Mouse (Mus musculus) myocyte (in vitro differentiated cells): ENCODE results near the gene Ptpn13. TPM values are rescaled to one million over a fixed set of nuclear protein-coding genes. Genes with fewer than 3 reads are reported as not detected.

Source experiments
- H3K27me3 ChIP-seq: one replicate; pipeline ENCODE4 v1.6.1; 2011; ENCODE audit not compliant: control insufficient read depth, insufficient read depth, insufficient read length
- H3K36me3 ChIP-seq: one replicate; pipeline ENCODE4 v1.6.1; 2011; ENCODE audit not compliant: control insufficient read depth, insufficient read depth
- H3K4me2 ChIP-seq: one replicate; pipeline ENCODE4 v1.6.1; 2011; ENCODE audit warnings: low read depth, control low read depth
- H3K4me3 ChIP-seq: one replicate; pipeline ENCODE4 v1.5.1; 2011; ENCODE audit warnings: mild to moderate bottlenecking, control low read depth, moderate library complexity
- H3K79me2 ChIP-seq: one replicate; pipeline ENCODE4 v1.6.1; 2011; ENCODE audit not compliant: control insufficient read depth, insufficient read depth
- H3ac ChIP-seq: one replicate; pipeline ENCODE4 v1.6.1; 2011; ENCODE audit not compliant: control insufficient read depth, insufficient read length
- CEBPB ChIP-seq: IDR thresholded peaks from 2 replicates; pipeline ENCODE4 v1.6.1; 2011; ENCODE audit warnings: mild to moderate bottlenecking, moderate library complexity; ENCODE audit not compliant: poor library complexity, insufficient read depth, severe bottlenecking
- E2F4 ChIP-seq: IDR thresholded peaks from one replicate; pipeline ENCODE4 v1.6.1; 2011; ENCODE audit warnings: mild to moderate bottlenecking, control low read depth, moderate library complexity; ENCODE audit not compliant: insufficient read depth
- MAX ChIP-seq: IDR thresholded peaks from one replicate; pipeline ENCODE4 v1.6.1; 2011; ENCODE audit warnings: low read depth, mild to moderate bottlenecking, control low read depth
- MYOD1 ChIP-seq, 3 experiments: IDR thresholded peaks; one replicate each; pipeline ENCODE4 v1.6.1; 2011; ENCODE audit warnings: control low read depth in 2 of 3, low read depth in 2 of 3, mild to moderate bottlenecking in 2 of 3, moderate library complexity in 1 of 3; ENCODE audit not compliant: insufficient read length in 2 of 3, control insufficient read depth in 1 of 3
- MYOG ChIP-seq, 3 experiments: IDR thresholded peaks; one replicate each; pipeline ENCODE4 v1.6.1; 2011; ENCODE audit warnings: control low read depth in 2 of 3, low read depth in 2 of 3, mild to moderate bottlenecking in 2 of 3; ENCODE audit not compliant: insufficient read length in 2 of 3, control insufficient read depth in 1 of 3, insufficient read depth in 1 of 3
- POLR2A ChIP-seq: IDR thresholded peaks from one replicate; pipeline ENCODE4 v1.6.1; 2011; ENCODE audit warnings: low read depth, mild to moderate bottlenecking, control low read depth, moderate library complexity; ENCODE audit not compliant: insufficient read length
- POLR2AphosphoS2 ChIP-seq: IDR thresholded peaks from one replicate; pipeline ENCODE4 v1.6.1; 2011; ENCODE audit warnings: low read depth, control low read depth; ENCODE audit not compliant: insufficient read length
- REST ChIP-seq: IDR thresholded peaks from one replicate; pipeline ENCODE4 v1.6.1; 2011; ENCODE audit warnings: mild to moderate bottlenecking, control low read depth, moderate library complexity; ENCODE audit not compliant: insufficient read depth, insufficient read length
- SRF ChIP-seq: IDR thresholded peaks from one replicate; pipeline ENCODE4 v1.6.1; 2011; ENCODE audit warnings: low read depth; ENCODE audit not compliant: control insufficient read depth, insufficient read length
- TCF12 ChIP-seq: IDR thresholded peaks from one replicate; pipeline ENCODE4 v1.6.1; 2011; ENCODE audit warnings: mild to moderate bottlenecking, control low read depth; ENCODE audit not compliant: poor library complexity, insufficient read depth, severe bottlenecking
- TCF3 ChIP-seq: IDR thresholded peaks from one replicate; pipeline ENCODE4 v1.6.1; 2011; ENCODE audit warnings: low read depth, control low read depth; ENCODE audit not compliant: insufficient read length
- USF1 ChIP-seq: IDR thresholded peaks from one replicate; pipeline ENCODE4 v1.6.1; 2011; ENCODE audit warnings: low read depth, mild to moderate bottlenecking, control low read depth, moderate library complexity
- polyA plus RNA-seq: library from polyadenylated mRNA; unstranded; fragments of >200 nt; fragmentation: generic; extraction: Trizol; gene quantifications from one replicate; pipeline ENCODE4 v1.2.1, GENCODE M21; 2012; ENCODE audit warnings: missing spikeins

Gene Ptpn13
- polyA plus RNA-seq, 1 experiment: 5.3 TPM

DNA sequence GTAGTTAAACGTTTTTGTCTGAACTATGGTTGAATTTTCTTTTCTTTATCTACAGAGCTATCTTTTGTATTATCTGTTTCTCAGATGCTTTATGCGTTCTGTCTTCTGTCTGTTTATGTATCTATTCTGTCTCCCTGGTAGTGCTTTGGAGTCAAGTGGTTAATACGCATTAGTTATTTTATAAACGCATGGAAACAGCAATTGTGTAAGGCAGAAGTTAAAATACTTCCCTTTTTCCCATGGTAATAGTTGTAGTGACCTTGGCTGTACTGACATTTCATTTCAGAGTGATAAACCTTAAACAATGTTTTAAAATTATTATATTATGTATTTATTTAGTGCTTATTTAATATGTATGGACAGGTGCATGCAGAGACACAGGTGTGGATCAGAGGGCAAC lies 49.3 kb downstream of the Ptpn13 start:
- no peak overlapping the region for H3K4me2 ChIP-seq
- H3K79me2 ChIP-seq: no peaks in the 10 kb centered on the region
- H3K36me3 ChIP-seq: no peaks in the 10 kb centered on the region
- no peak for TF ChIP-seq MAX
- TF ChIP-seq POLR2A: no peak
- TF ChIP-seq CEBPB: no peak
- TF ChIP-seq REST: no peak
- TF ChIP-seq TCF12: no peak
- no peak overlapping the region for H3K4me3 ChIP-seq
- no peak overlapping the region for H3ac ChIP-seq
- H3K27me3 ChIP-seq: no peaks in the 10 kb centered on the region

- Histone ChIP-seq H3K79me2 (no peaks in the 10 kb centered on the region), H3K27me3 (no peaks in the 10 kb centered on the region), H3K4me2 (no peak overlapping the region), H3K4me3 (no peak overlapping the region), H3K36me3 (no peaks in the 10 kb centered on the region), H3ac (no peak overlapping the region)
- no peak for TF ChIP-seq MYOG (IDR thresholded peaks at IDR 0.05; ENCODE audit: control insufficient read depth in 1 of 3, insufficient read depth in 1 of 3, insufficient read length in 2 of 3, low read depth in 2 of 3)
- TF ChIP-seq USF1: no peak
- no peak for TF ChIP-seq TCF3
- no peak for TF ChIP-seq MYOD1 (IDR thresholded peaks at IDR 0.05; ENCODE audit: control insufficient read depth in 1 of 3, insufficient read length in 2 of 3, low read depth in 2 of 3)
- no peak for TF ChIP-seq MAX
- TF ChIP-seq E2F4: no peak
- TF ChIP-seq CEBPB: no peak
- TF ChIP-seq TCF12: no peak
- TF ChIP-seq POLR2A: no peak
- no peak for TF ChIP-seq SRF
- no peak for TF ChIP-seq REST
- no peak for TF ChIP-seq POLR2AphosphoS2
These were observed 50.5 kb downstream of the Ptpn13 start for GRCm38 (mm10) chr5:103475503-103475902.

GRCm38 (mm10) chr5:103479503-103479902 lies 54.5 kb downstream of the Ptpn13 start:
- no peaks in the 10 kb centered on the region for H3K36me3 ChIP-seq
- TF ChIP-seq E2F4: no peak
- TF ChIP-seq MYOD1 (IDR thresholded peaks at IDR 0.05; ENCODE audit: control insufficient read depth in 1 of 3, insufficient read length in 2 of 3, low read depth in 2 of 3): no peak
- no peak for TF ChIP-seq REST
- TF ChIP-seq TCF12: no peak
- no peak for TF ChIP-seq TCF3
- no peak for TF ChIP-seq SRF
- no peak overlapping the region for H3ac ChIP-seq

GRCm38 (mm10) chr5:103481222-103481621 lies 56.2 kb downstream of the Ptpn13 start:
- Histone ChIP-seq H3ac (no peak overlapping the region), H3K79me2 (no peaks in the 10 kb centered on the region), H3K36me3 (no peaks in the 10 kb centered on the region), H3K4me3 (no peak overlapping the region), H3K27me3 (no peaks in the 10 kb centered on the region), H3K4me2 (no peak overlapping the region)
- TF ChIP-seq SRF: no peak
- TF ChIP-seq REST: no peak
- no peak for TF ChIP-seq MAX
- TF ChIP-seq MYOG (IDR thresholded peaks at IDR 0.05; ENCODE audit: control insufficient read depth in 1 of 3, insufficient read depth in 1 of 3, insufficient read length in 2 of 3, low read depth in 2 of 3): no peak
- TF ChIP-seq USF1: no peak
- TF ChIP-seq POLR2AphosphoS2: no peak
- no peak for TF ChIP-seq CEBPB
- no peak for TF ChIP-seq TCF3
- no peak for TF ChIP-seq POLR2A
- no peak for TF ChIP-seq E2F4
- TF ChIP-seq TCF12: no peak
- TF ChIP-seq MYOD1 (IDR thresholded peaks at IDR 0.05; ENCODE audit: control insufficient read depth in 1 of 3, insufficient read length in 2 of 3, low read depth in 2 of 3): no peak

More at GRCm38 (mm10) chr5:103479503-103479902, 54.5 kb downstream of the Ptpn13 start:
- Histone ChIP-seq H3K27me3 (no peaks in the 10 kb centered on the region), H3K4me2 (no peak overlapping the region), H3K4me3 (no peak overlapping the region), H3K79me2 (no peaks in the 10 kb centered on the region)

DNA sequence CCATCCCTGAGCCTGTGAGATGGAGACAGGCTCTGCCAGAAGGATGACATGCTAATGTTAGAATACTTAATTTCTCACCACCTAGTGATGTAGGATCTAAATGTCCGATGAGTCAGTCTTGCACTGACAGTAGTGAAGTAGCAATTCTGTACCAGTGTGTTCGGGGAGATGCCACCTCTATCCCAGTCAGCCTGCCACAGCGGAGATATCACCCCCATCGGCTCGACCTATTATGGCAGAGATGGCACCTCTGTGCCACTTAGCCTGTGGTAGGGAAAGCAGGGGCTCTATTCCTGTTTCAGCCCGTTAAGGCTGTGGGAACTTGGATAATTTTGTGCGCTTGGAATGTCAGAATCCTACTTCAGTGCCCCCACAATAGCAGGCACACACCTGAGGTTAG lies 62.0 kb downstream of the Ptpn13 start:
- H3K4me2 ChIP-seq: no peak overlapping the region
- TF ChIP-seq CEBPB: no peak
- TF ChIP-seq E2F4: no peak
- no peaks in the 10 kb centered on the region for H3K27me3 ChIP-seq
- no peaks in the 10 kb centered on the region for H3K79me2 ChIP-seq
- no peak overlapping the region for H3K4me3 ChIP-seq
- no peaks in the 10 kb centered on the region for H3K36me3 ChIP-seq
- no peak overlapping the region for H3ac ChIP-seq
